Mouse (Mus musculus): ENCODE results near the gene Ube2s.

Gene Ube2s

DNA sequence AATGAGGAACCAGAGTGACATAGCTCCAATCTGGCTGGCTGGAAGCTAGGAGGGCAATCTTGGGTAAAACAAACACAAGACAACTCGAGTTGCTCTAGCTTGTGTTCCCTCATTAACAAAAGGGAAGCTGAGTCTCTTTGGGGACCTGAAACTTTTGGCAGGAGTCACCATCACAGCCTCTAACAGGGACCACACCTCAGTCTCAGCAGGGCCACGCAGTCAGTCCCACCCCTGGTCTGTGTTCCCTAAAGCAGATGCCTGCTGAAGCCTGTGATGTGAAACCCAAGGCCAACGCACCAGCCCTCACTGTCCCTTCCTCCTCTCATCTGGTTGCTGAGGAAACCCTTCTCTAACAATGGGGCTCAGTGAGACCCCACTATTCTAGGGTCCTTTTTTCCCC, 30.3 kb downstream of the Ube2s start:
- in situ Hi-C loops (cut with MboI; ENCODE audit: low sequenced_read_pairs), result no loop called here

GRCm38 (mm10) chr7:4779921-4780320, 32.5 kb downstream of the Ube2s start:
- in situ Hi-C loops (cut with MboI; ENCODE audit: low sequenced_read_pairs), result no loop called here

DNA sequence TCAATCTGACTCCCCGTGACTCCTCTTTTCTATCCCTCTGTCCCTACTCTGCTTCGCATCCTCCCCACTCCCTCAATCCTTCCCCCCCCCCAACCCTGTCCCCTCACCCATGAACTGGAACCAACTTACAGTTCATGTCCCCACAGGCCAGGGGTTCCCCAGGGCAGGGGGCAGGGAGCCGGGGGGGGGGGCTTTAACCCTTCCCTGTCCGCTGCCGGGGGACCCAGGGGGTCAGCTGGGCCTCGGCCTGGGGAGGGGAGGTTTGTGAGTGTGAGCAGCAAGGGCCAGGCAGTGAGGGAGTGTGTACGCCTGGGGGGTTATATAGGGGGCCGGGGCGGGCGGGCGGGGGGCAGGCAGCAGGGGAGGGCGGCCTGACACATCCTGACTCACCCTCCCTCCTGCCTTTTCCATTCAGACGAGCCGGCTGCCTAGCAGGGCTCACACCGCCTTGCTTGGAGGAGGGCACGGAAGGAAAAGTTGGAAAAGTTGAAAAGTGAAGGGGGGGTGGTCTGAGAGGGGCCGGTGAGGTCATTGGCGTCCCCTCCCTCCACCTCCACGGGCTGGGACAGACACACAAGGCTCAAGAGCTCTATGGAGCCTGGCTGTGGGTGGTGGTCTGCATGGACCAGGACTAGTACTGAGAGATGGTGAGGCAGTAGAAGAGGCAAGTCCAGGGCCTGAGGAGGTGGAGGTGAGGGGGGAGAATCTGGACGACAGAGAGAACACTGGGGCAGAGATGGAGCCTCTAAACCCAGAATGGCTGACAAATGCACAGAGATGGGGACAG, 34.3 kb downstream of the Ube2s start:
- in situ Hi-C loops (cut with MboI; ENCODE audit: low sequenced_read_pairs), result no loop called here

DNA sequence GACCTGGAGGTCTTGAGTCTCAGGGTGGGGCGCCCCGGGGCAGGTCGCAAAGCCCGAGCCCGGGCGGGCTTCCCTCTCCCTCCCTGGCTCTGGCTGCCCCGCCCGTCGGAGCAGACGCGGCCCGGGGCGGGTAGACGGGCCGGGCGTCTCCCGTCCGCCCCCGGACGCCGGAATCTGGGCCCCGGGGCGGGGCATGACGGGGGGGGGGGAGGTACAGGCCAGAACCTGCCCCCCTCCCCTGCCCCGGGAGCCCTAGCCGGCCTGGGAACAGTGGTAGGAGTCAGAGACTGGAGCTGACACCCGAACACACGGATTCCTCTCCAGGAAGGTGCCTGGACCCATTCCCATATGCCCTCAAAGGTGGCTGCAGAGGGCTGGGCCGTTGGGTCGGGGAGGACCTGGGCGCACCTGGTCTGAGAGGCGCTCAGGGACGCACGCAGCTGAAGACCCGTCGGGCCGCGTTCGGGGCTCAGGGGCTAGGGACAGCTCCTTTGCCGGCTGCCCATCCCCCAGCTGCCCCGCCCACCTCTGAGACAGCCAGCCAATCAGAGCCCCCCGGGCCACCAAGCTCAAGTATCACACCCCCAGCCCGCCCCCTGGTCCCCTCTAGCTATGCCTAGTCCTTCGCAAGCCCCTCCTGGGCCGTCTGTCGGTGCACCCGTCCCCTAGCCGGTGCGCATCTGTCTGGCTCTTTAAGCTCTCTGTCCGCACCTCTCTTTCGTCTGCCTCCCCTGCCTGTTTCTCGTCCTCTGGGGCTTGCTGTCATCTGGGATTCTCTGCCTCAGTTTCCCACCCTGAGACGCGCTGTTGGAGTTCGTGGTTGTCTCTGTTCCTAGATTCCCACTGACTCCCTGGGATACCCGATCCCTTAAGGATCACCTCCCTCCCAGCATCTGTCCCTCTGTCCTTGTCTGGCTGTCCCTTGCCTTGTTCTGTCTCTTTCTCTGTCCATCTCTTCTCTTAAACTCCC, 35.2 kb downstream of the Ube2s start:
- in situ Hi-C loops (cut with MboI; ENCODE audit: low sequenced_read_pairs), result no loop called here

- in situ Hi-C loops (cut with MboI; ENCODE audit: low sequenced_read_pairs), result no loop called here
Measured at GRCm38 (mm10) chr7:4776131-4776530, 36.3 kb downstream of the Ube2s start.

DNA sequence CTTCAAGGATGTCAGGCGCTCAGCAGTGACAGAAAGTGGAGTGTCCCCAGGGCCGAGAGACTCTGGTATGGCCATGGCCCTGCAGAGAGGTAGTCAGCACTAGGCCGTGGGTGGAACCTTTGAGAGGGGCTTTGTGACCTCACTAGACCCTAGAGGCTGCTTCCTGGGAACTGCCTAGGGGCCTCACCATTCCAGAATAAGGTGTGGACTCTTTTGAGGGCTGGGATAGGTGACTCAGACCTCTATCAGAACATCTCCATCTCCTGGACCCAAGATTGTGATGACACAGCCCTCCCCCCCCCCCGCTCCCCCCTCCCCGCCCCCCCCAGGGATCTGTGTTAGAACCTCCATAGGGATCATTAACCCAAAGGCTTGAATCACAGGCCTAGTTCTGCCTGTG, 41.2 kb downstream of the Ube2s start, which contains the start of gene Fam71e2:
Gene Fam71e2, minus strand, starts transcription at position 101 of the 400 bp plus-strand sequence.
- in situ Hi-C loops (cut with MboI; ENCODE audit: low sequenced_read_pairs), result no loop called here

GRCm38 (mm10) chr7:4764946-4765710, 47.3 kb downstream of the Ube2s start:
- in situ Hi-C loops (cut with MboI; ENCODE audit: low sequenced_read_pairs), result no loop called here

- in situ Hi-C loops (cut with MboI; ENCODE audit: low sequenced_read_pairs), result no loop called here
Measured at GRCm38 (mm10) chr7:4759670-4760069, 52.7 kb downstream of the Ube2s start.

DNA sequence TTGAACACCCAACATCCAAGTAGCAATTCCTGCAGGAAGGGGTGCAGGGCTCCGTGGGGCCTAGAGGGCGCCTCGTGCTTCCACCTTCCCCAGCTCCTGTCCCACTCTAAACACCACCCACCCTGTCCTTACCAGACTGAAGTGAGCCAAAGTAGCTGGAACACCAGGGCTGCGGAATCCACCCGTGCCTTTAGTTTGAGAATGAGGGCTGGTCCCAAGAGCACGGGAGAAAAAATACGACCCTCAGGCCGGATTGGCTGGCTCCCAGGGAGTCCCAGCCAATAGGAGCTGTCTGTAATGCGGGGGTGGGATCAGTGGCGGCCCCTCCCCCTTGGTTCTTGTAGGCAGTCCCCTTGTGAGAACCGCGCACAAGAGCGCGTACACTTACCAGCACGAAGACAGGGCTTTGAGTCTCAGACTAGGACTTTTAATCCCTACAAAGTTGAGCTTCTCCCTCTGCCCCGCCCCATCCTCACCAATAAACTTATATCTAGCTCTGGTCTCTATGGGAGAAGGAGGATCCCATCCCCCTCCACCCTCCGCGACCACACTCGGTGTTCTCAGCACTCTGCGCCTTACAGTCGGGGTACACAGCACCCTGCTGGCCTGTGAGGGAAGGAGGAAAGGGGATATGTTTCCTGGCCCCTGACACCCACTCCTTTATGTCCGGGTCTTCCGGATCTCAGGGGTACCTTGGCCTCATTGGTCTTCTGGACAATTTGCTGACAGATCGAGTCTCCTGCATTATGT, 59.4 kb downstream of the Ube2s start, which contains the start of gene Cox6b2:
Gene Cox6b2, minus strand, starts transcription at position 274 of the 750 bp plus-strand sequence.
- in situ Hi-C loops (cut with MboI; ENCODE audit: low sequenced_read_pairs), result no loop called here

DNA sequence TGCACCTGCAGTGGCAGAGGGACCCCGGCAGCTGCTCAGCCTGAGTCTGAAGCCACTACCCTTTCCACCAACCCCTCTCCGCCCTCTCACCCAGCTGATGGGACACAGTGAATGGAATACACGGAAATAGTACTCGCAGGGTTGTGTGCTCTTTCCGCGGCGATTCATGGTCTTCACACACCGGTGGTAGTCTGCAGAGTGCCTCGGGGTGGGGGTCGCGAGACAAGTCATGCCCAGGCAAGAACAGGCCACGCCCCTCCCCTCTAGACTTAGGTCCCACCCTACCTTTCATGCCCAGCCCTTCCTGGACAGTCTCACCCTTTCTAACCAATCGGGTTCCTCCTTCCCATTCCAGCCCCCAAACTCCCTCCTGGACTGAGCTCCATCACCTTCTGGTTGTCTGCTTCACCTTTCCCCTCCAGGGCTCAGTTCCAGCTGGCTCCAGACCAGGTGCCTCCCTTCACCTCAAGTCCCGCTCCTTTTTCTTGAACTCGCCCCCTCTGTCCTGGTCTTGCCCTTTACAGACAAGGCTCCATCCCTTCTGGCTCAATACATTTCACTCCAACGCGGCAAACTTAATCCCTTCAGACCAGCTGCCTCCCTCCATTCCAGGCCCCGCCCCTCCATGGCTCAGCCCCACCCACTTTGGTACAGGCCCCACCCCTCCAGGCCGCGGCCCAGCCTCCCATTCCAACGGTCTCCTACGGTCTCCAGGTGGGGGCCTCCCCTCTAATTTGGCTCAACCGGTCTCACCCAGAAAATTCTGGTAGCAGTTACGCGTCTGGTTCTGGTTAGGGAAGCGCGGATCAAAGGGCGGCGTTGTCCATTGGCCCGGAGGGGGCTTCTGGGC, 60.2 kb downstream of the Ube2s start:
- in situ Hi-C loops (cut with MboI; ENCODE audit: low sequenced_read_pairs), result no loop called here

DNA sequence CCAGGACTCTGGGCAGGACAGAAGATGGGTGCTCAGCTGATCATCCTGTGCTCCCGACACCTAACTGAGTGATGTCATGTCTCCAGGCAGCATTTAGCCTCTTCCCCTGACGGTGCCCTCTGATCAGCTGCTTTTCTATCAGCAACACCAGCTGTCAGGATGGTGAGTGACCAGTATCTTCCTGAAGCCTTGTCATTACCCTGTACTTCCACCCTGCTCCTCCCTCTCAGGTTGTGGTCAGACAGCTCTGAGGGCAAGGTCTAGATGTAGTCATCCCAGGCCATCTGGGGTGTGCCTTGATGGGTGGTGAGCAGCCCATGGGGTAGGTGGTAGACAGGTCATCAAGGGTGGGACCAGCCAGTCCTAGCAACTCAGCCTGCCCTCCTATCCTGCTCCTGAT, 63.2 kb downstream of the Ube2s start:
- in situ Hi-C loops (cut with MboI; ENCODE audit: low sequenced_read_pairs), result no loop called here

GRCm38 (mm10) chr7:4748321-4748720, 64.1 kb downstream of the Ube2s start:
- in situ Hi-C loops (cut with MboI; ENCODE audit: low sequenced_read_pairs), result no loop called here

DNA sequence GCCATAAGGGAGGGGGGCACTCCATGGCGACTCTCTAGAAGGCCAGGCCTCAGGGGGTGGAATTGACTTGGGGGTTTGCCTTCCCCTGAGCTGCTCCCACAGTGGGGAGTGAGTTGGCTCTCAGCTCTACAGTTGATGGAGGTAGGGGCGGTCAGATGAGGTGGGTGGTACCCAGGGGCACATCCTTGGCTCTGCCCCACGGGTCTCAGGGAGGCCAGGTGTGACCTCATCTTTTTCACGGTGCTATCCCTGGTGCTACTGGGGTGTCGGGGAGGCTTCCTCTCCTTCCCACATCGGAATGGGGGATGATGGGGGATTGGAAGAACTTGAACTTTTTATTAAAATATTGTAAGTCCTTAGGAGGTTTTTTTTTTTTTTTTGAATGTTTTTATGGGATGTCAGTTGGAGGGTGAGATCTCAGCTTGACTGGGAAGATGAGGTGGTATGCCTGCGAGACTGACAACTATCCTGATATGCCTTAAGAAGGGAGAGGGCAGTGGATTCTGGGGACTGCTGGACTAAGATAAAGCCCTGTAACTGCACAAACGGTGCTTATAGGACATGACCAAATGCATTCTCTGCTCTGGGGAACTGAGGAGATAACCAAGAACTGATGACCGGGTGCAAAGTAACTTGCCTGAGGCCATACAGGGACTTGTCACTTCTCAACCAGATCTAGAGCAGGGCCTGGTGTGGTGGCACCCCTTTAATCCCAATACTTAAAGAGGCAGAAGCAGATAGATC, 65.1 kb downstream of the Ube2s start:
- in situ Hi-C loops (cut with MboI; ENCODE audit: low sequenced_read_pairs), result no loop called here

GRCm38 (mm10) chr7:4746326-4746980, 65.9 kb downstream of the Ube2s start:
- in situ Hi-C loops (cut with MboI; ENCODE audit: low sequenced_read_pairs), result no loop called here

DNA sequence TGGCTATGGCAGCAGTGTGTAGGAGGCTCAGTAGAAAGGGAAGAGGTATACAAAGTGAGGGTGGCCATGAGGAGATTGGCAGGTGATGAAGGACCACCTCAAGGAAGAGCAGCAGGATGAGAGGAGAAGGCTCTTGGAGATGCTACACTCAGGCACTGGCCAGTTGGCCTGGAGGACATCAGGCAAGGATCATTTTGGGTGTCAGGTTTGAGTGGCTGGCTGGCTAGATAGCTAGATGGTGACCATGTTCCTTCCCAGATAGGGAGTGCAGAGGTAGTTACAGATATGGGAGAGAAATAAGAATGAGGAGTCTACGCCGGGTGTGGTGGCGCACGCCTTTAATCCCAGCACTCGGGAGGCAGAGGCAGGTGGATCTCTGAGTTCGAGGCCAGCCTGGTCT, 67.5 kb downstream of the Ube2s start:
- in situ Hi-C loops (cut with MboI; ENCODE audit: low sequenced_read_pairs), result no loop called here

All from CH12F3 (cell line).